Mouse (Mus musculus) myocyte (in vitro differentiated cells): ENCODE data around the gene Trip12.

Experiments used
- CEBPB ChIP-seq: IDR thresholded peaks from 2 replicates; pipeline ENCODE4 v1.6.1; 2011; ENCODE audit warnings: mild to moderate bottlenecking, moderate library complexity; ENCODE audit not compliant: poor library complexity, insufficient read depth, severe bottlenecking
- E2F4 ChIP-seq: IDR thresholded peaks from one replicate; pipeline ENCODE4 v1.6.1; 2011; ENCODE audit warnings: mild to moderate bottlenecking, control low read depth, moderate library complexity; ENCODE audit not compliant: insufficient read depth
- MAX ChIP-seq: IDR thresholded peaks from one replicate; pipeline ENCODE4 v1.6.1; 2011; ENCODE audit warnings: low read depth, mild to moderate bottlenecking, control low read depth
- MYOD1 ChIP-seq, 3 experiments: IDR thresholded peaks; one replicate each; pipeline ENCODE4 v1.6.1; 2011; ENCODE audit warnings: control low read depth in 2 of 3, low read depth in 2 of 3, mild to moderate bottlenecking in 2 of 3, moderate library complexity in 1 of 3; ENCODE audit not compliant: insufficient read length in 2 of 3, control insufficient read depth in 1 of 3
- MYOG ChIP-seq, 3 experiments: IDR thresholded peaks; one replicate each; pipeline ENCODE4 v1.6.1; 2011; ENCODE audit warnings: control low read depth in 2 of 3, low read depth in 2 of 3, mild to moderate bottlenecking in 2 of 3; ENCODE audit not compliant: insufficient read length in 2 of 3, control insufficient read depth in 1 of 3, insufficient read depth in 1 of 3
- POLR2A ChIP-seq: IDR thresholded peaks from one replicate; pipeline ENCODE4 v1.6.1; 2011; ENCODE audit warnings: low read depth, mild to moderate bottlenecking, control low read depth, moderate library complexity; ENCODE audit not compliant: insufficient read length
- POLR2AphosphoS2 ChIP-seq: IDR thresholded peaks from one replicate; pipeline ENCODE4 v1.6.1; 2011; ENCODE audit warnings: low read depth, control low read depth; ENCODE audit not compliant: insufficient read length
- SRF ChIP-seq: IDR thresholded peaks from one replicate; pipeline ENCODE4 v1.6.1; 2011; ENCODE audit warnings: low read depth; ENCODE audit not compliant: control insufficient read depth, insufficient read length
- TCF12 ChIP-seq: IDR thresholded peaks from one replicate; pipeline ENCODE4 v1.6.1; 2011; ENCODE audit warnings: mild to moderate bottlenecking, control low read depth; ENCODE audit not compliant: poor library complexity, insufficient read depth, severe bottlenecking
- USF1 ChIP-seq: IDR thresholded peaks from one replicate; pipeline ENCODE4 v1.6.1; 2011; ENCODE audit warnings: low read depth, mild to moderate bottlenecking, control low read depth, moderate library complexity

DNA sequence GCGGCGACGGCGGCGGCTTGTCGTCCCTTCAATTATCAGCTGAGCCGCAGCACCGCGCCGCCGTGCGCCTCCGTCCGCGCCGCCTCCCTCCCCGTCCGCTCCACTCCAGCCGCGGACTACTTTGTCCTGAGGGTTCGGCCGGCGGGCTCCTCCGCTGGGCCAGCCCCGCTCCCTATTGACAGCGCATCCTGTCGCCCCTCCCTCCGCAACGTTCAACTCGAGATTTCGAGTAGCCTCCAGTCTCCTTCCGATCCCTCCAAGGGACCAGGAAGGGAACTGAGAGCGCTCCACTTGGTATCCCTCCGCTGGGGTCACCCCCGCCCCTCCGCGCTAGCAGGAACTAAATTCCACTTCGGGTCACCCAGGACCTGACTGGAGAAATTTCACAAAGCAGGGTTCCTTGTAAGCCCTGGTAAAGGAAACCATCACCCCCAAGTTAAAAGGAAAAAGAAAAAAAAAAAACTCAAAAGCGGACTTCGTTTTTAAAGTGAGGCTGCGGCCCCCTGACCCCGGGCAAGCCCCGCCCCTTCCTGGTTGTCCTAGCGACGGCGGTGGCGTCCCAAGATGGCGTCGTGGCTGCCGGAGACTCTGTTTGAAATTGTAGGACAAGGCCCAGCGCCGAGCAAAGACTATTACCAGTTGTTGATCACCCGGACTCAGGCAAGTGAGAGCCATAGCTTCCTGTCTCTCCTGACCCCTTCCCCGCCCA is 853 bp downstream of the Trip12 start, which contains the start of gene Fbxo36:
- TF ChIP-seq POLR2A (peak; percentile 81), E2F4 (no peak), MYOD1 (IDR thresholded peaks at IDR 0.05; ENCODE audit: control insufficient read depth in 1 of 3, insufficient read length in 2 of 3, low read depth in 2 of 3) (peak in 1 of 3 experiments; percentile 27), USF1 (no peak), SRF (no peak), TCF12 (no peak), POLR2AphosphoS2 (peak; percentile 70), MAX (no peak), MYOG (IDR thresholded peaks at IDR 0.05; ENCODE audit: control insufficient read depth in 1 of 3, insufficient read depth in 1 of 3, insufficient read length in 2 of 3, low read depth in 2 of 3) (peak in 1 of 3 experiments; percentile 11), CEBPB (no peak)
